Mouse (Mus musculus) thymus, adult 18-20 months (tissue): ENCODE results near the gene Arhgap40.

ENCODE experiments used
- DNase-seq, 2 experiments: peaks; one replicate each; pipeline ENCODE4 v3.0.0; 2022; ENCODE audit warnings: mixed read lengths in 2 of 2

Gene Arhgap40

DNA sequence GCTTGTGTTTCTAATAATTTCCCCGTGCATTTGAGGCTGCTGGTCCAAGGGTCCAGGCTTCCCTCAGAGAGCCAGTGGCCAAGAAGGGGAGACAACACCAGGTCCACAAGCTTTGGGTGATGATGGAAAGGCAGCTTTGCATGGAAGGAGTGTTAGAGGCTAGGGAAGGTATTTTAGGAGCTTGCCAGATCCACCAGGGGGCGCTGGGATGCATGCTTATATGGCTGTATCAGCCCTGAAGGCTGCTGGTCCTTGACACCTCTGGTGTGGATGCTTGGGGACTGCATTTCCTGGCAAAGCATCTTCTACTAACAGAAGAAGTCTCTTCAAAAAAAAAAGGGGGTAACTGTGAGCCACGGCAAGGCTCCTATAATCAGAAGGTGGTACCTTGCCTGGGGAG lies 37.5 kb downstream of the Arhgap40 start:
- peak; percentile 30 to 33 for DNase-seq

DNA sequence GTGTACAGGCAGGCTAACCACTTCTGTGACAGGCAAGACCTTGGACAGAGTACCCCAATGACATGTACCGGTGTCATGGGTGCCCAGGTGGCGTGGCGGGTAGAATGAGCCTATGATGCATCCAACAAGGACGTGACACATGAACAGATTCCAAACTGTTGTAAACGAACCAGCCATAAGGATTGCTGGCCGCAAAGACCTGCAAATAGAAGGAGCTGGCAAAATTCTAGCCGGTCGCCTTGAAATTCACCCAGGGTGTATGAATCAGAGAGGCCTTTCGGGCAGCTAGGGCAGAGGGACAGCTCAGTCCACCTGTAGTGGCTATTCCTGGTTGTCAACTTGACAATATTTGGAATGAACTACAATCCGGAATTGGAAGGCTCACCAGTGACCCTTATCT lies 41.8 kb downstream of the Arhgap40 start:
- no peak for DNase-seq

DNA sequence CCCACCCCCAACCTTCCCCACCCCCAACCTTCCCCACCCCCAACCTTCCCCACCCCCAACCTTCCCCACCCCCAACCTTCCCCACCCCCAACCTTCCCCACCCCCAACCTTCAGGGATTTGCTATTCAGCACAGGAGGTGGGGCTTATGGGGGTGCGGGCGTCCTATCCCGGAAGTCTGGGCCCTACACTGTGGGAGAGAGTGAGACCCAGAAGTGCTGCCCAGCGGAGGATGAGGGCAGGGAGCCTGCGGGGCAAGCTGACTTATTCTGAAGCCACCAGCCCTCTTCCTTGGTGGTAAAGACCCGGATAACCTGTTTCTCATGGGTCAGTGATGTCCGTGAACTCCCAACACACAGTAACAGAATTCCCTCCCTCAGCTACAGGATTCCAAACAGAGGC lies 42.7 kb downstream of the Arhgap40 start:
- no peak for DNase-seq

DNA sequence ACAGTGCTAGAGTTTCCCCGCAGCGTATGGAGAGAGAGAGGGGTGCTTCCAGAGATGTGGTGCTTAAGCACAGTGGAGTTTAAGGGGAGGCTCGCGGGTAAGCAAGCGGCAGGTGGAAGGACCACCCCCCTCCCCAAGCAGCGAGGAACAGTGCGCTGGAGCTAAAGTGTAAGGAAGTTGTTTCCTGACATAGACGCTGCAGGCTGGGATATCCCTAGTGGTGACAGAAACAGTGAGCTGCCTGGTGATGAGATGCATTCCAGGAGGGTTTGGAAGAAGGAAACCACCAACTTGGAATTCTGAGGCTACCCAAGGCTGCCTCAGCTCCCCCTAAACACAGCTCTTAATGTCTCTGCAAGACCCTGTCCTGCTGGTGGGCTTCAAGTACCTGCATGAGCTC lies 43.2 kb downstream of the Arhgap40 start:
- no peak for DNase-seq

GRCm38 (mm10) chr2:158556225-158556624 lies 43.6 kb downstream of the Arhgap40 start:
- DNase-seq: peak; percentile 31 to 41

GRCm38 (mm10) chr2:158556750-158557149 lies 44.2 kb downstream of the Arhgap40 start:
- DNase-seq: no peak

GRCm38 (mm10) chr2:158559945-158560344 lies 47.3 kb downstream of the Arhgap40 start:
- DNase-seq: no peak

DNA sequence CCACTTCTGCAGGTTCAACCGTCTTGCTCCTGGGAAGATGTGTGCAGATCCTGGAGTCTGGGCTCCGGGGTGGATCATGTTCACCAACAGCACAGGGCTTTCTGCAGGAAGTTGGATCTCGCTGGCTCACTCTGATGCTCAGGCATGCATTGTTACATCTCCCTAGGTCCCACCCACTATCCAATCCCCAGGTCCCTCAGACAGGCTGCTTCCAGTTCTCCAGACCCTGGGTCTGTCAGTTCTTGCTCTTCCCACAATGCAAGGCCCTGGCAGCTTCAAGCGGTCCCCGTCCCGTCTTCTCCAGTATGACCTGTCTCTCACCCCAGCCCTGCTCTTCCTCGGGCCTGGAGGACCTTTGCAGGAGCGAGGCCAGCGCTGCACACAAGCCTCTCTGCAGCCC lies 48.2 kb downstream of the Arhgap40 start:
- no peak for DNase-seq

- DNase-seq: no peak
Observed at GRCm38 (mm10) chr2:158561371-158562144, 49.0 kb downstream of the Arhgap40 start.

DNA sequence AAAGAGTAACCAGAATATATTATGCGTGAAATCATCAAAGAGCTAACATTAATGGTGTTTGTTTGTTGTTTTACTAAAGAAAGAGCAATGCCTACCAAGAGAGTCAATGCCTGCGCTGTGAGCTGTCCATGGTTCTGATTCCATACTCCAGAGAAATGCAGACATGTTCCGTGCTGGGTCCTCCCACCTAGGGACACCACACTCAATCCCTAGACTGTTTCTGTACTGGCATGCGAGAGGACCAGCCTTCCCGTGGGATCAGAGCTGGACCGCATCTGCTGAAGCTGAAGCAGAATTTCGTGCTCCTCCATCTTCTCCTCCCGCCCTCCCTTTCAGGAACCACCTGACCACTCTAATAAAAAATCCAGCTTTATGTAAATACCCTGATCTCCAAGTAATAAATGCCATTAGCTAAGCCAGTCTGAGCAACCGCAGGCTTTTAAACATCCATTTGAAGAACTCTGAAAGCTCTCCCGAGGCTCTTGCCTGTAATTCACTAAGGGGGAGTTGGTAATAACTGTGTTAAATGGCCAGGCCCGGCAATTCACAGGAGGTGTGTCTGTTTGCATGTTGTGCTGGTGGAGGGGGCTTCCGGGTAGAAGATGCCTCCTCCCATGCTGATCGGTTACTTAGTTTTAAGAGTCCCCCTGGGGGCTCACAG lies 58.0 kb downstream of the Arhgap40 start:
- DNase-seq: no peak

- DNase-seq: no peak
Observed at GRCm38 (mm10) chr2:158579979-158580378, 67.4 kb downstream of the Arhgap40 start.

- DNase-seq: no peak
Observed at GRCm38 (mm10) chr2:158584621-158585358, 72.2 kb downstream of the Arhgap40 start.

DNA sequence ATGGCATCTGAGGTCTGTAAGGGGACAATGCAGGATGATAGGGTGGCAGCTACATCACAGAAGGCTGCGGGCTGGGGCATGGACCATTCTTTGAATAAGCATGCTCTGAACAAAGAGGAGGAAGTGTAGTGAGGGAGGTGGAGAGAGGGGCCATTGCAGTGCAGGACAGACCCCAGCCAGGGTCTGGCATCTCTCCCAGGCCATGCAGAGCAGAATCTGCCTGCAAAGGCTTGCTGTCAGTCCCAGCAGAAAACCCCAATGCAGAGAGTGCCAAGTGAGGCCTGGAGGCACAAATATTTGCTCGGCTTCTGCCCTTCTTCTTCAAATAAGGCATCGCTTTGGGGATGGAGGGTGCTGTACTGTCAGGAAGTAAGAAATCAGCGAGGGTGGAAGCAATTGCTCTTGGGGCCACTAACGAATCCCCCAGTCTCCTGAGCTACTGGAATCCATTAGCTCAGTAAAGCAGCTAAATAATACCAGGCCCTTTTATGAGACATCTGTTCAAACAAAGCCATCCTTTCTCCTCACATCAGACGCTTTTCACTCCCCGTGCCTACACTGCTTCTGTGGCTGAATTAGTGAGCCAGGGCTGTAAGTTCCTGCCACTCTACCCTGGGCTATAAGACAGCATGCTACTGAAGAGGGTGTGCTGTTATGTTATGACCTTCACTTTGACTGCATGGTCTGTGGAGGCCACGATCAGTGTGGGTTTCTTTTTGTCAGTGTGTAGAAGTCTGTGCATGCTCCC lies 76.1 kb downstream of the Arhgap40 start:
- no peak for DNase-seq

DNA sequence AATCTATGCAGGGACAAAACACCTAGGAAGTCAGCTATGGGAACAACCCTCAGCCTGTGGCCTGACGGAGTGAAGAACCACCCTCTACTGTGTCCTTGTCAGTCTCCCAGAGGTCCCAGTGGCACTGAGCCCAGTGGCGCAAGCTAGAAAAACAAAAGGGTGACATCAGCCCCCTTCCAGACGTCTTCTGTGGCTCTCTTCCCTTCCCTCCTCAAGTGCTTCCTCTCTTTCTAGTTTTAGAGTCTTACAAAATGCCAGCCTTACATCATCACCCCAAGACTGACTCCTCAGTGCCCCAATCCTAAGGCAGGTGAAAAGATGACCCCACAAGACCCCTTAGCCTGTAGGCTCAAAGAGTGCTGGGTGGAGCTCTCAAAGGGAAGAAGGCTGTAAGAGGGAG lies 77.9 kb downstream of the Arhgap40 start:
- no peak for DNase-seq

DNA sequence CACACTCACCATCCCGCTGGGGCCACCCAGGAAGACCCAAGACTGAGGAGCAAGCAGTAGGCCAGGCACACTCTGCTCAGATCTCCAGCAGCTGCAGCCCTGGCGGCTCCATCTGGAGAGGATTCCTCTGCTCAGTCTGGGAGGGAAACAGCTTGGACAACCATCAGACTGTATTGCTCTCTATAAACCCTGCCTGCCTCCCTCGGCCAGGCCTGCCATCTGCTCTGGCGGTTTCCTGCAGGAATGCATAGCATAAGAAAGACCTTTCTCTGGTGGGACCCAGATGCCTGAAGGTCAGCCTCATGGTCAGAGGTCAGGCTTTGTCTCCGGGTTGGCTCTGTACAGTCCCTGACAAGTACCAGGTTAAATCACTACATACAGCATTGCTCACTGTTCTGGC lies 78.7 kb downstream of the Arhgap40 start:
- DNase-seq: no peak

- no peak for DNase-seq
Observed at GRCm38 (mm10) chr2:158593371-158593770, 80.8 kb downstream of the Arhgap40 start.

GRCm38 (mm10) chr2:158595103-158595502 lies 82.5 kb downstream of the Arhgap40 start:
- DNase-seq: no peak

DNA sequence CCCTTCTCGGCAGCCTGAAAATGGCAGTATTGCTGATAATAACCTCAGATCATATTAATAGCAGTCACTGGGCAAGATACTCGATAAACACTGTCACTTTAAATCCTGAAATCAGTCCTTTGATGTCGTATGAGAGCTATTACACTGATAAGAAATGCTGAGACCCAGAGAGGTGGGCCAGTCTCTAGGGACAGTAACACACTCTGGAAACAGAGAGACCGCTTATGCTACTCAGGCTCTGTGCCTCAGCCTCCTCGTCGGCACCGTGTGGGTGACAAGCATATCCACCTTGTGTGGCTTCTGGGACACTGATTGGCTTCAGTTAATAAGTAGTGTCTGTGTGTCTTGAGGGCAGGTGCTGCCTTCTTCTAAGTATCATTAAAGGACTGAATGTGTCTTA lies 83.0 kb downstream of the Arhgap40 start:
- no peak for DNase-seq

DNA sequence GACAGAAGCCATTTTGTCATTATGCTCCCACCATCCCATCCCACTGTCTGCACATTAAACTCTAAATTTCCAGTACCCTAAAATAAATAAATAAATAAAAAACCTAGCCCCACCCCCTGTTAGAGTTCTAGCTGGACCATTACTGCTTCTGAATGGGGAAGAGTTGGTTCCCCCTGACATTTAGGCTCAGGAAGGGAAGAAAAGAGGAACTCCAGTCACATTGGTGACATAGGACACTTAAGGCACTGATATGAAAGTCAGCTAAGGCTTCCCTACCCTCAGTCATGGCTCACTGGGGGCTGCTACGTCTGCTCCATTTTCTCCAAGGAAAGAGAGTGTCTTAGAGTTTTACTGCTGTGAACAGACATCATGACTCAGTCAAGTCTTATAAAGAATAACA lies 84.2 kb downstream of the Arhgap40 start:
- no peak for DNase-seq
